Mouse (Mus musculus) heart, postnatal 10 days (tissue): ENCODE data around the gene Rdm1. TPM values are rescaled to one million over a fixed set of nuclear protein-coding genes. Genes with fewer than 3 reads are reported as not detected.

ENCODE experiments used
- DNase-seq, 2 experiments: peaks; one replicate each; pipeline ENCODE4 v3.0.0; 2021
- intact Hi-C: fragments of 180-260 bp; cut with DNase I; formaldehyde crosslinking; loops from one replicate; pipeline ENCODE4 v1.15.1; 2025
- total RNA-seq, 2 experiments: library from RNA; stranded (reverse); gene quantifications; 2 replicates each; pipeline ENCODE4 v1.2.3; 2021

Gene Rdm1
- total RNA-seq, 2 experiments from 2014 or later = 34.4 to 36.9 TPM

- intact Hi-C loops = no loop called here
- no peak for DNase-seq
Observed at GRCm38 (mm10) chr11:101677655-101678054, 50.7 kb downstream of the Rdm1 start.

DNA sequence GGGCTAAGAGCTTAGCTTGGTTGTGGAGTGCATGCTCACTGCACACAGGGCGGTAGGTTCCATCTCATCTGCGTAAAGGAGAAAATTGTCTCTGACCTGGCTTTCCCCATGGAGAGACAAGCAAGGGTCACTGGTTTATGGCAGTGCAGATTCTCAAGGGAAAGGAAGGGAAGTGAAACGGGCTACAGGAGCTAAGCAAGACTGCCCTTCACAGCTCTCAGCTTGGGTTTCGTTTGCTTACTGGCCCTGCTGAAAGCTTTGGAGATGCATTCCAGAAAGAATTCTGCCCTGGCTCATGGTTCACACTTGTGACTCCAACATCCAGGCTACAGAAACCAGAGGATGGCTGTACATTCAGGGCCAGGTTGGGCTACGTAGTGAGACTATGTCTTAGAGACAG lies 51.8 kb downstream of the Rdm1 start:
- no peak for DNase-seq
- intact Hi-C loops = no loop called here

GRCm38 (mm10) chr11:101679907-101680306 lies 52.9 kb downstream of the Rdm1 start:
- peak in 1 of 2 experiments; percentile 43 for DNase-seq
- intact Hi-C loops = no loop called here

DNA sequence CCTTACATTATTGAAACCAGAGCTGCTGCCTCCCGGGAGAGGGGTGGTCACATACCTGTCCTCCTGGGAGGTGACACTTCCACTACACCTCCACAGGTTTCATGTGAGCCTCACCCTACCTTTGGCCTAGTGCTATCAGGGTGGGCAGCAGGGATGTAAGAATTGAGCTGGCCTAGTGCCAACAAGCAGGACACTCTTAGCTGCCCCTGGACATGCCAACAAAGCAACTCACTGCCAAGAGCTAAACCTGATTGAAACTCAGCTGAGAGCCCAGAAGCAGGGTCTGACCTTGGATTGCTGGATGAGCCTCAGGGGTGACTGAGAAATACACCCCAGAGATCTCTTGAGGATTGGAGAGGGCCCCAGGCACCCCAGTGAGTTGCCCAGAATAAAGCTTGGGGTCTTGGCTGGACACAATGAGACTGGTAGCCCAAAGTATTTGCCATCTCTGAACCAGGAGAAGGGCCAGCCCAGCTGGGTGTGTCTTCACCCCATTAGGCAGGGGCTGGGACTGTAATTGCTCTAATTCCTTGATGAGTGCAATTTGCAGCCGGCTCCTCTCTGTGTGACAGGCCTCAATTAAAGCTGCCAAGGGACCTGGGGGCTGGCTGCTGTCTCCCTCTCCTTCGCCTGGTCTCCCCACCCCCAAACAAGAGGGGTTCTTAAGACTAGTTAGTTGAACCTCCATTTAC lies 53.8 kb downstream of the Rdm1 start:
- DNase-seq = no peak
- intact Hi-C loops = no loop called here

DNA sequence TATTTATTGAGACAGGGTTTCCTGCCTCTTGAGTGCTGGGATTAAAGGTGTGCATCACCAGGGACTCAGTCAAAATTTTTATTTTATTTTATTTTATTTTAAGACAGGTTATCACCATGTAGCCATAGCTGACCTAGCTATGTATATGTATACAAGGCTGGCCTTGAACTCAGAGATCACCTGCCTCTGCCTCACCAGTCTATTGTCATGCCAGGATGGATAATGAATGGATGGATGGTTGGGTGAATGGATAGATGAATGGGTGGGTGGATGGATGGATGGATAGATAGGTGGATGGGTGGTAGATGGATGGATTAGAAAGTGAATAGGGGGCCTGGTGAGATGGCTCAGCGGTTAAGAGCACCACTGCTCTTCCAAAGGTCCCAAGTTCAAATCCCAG lies 55.0 kb downstream of the Rdm1 start:
- intact Hi-C loops = no loop called here
- no peak for DNase-seq

DNA sequence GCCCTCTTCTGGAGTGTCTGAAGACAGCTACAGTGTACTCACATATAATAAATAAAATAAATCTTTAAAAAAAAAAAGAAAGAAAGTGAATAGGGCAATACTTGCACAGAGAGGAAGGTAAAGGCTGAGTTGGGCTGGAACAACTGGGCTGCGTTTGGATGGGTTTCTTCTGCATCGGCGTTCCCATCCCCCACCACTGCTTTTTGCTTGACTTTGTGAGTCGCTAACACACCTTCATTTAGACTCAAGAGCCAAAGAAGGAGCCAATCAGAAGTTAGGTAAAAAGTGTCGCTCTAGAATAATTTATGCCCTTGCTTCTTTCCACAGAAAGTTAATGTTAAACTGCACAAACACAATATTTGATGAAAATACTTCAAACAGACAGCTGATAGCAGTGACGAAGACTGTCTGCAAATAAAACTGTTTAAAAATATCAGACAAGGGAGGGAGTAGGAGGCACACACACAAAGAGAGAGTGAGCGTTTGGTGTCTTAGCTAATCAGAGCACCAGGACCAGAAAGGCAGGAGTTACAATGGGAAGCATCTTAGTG lies 55.5 kb downstream of the Rdm1 start:
- intact Hi-C loops = no loop called here
- no peak for DNase-seq

Other genes starting within 250 kb of the Rdm1 start
- 10 to 100 TPM; 17.9 to 19.2 TPM for gene Aarsd1, start 209.6 kb upstream of the Rdm1 start, total RNA-seq
- gene Gm27029, start 202.4 kb upstream of the Rdm1 start, total RNA-seq = 1 to 10 TPM; 4.3 to 6.1 TPM
- 10 to 100 TPM; 11.1 to 12.4 TPM for gene Rundc1, start 202.1 kb upstream of the Rdm1 start, total RNA-seq
- 10 to 100 TPM; 37.4 to 39.7 TPM for gene Ptges3l, start 201.9 kb upstream of the Rdm1 start, total RNA-seq
- gene Rpl27, start 184.9 kb upstream of the Rdm1 start, total RNA-seq = 10 to 100 TPM; 63.3 to 68.3 TPM
- 10 to 100 TPM; 12.9 to 13.7 TPM for gene Ifi35, start 178.8 kb upstream of the Rdm1 start, total RNA-seq
- gene Rnd2, start 162.2 kb upstream of the Rdm1 start, total RNA-seq = 1 to 10 TPM; 6.5 to 8.4 TPM
- 10 to 100 TPM; 50.1 to 50.4 TPM for gene Vat1, start 161.0 kb upstream of the Rdm1 start, total RNA-seq
- gene Brca1, start 75.2 kb upstream of the Rdm1 start, total RNA-seq = 1 to 10 TPM; 2.8 to 4.7 TPM
- gene Nbr1, start 75.0 kb upstream of the Rdm1 start, total RNA-seq = 100 to 1,000 TPM; 100 TPM
- 1 to 10 TPM; 3.1 to 4.2 TPM for gene Tmem106a, start 45.0 kb upstream of the Rdm1 start, total RNA-seq
- not detected for gene Gm11634, start 27.9 kb upstream of the Rdm1 start, total RNA-seq
- gene Arl4d, start 38.3 kb downstream of the Rdm1 start, total RNA-seq = 10 to 100 TPM; 22.6 to 27.5 TPM
- gene Dhx8, start 105.7 kb downstream of the Rdm1 start, total RNA-seq = 10 to 100 TPM; 19.0 to 21.0 TPM
- gene Etv4, start 158.2 kb downstream of the Rdm1 start, total RNA-seq = 1 to 10 TPM; 2.1 to 2.7 TPM